Mouse (Mus musculus) neural tube, embryonic 14.5 days (tissue): ENCODE measurements around the gene Ccdc141. TPM values are rescaled to one million over a fixed set of nuclear protein-coding genes. Genes with fewer than 3 reads are reported as not detected.

Source experiments
- ATAC-seq: fragments of 200-750 bp; cut with Nextera tagmentation; 2 replicates; pipeline ENCODE4 v1.8.0; 2017; ENCODE audit warnings: low read depth, mild to moderate bottlenecking, moderate TSS enrichment, moderate library complexity
- H3K27ac ChIP-seq: fragments of 300-500 bp; sonication (generic); 2 replicates; pipeline ENCODE4 v1.5.1; 2014; ENCODE audit warnings: low read depth, mild to moderate bottlenecking, control low read depth, low read length, moderate library complexity, mixed read lengths
- H3K27me3 ChIP-seq: fragments of 300-500 bp; sonication (generic); 2 replicates; pipeline ENCODE4 v1.6.1; 2014; ENCODE audit warnings: low read length; ENCODE audit not compliant: control insufficient read depth, insufficient read depth
- H3K36me3 ChIP-seq: fragments of 300-500 bp; sonication (generic); 2 replicates; pipeline ENCODE4 v1.6.1; 2014; ENCODE audit warnings: low read length, mixed read lengths; ENCODE audit not compliant: control insufficient read depth, insufficient read depth
- H3K4me1 ChIP-seq: fragments of 300-500 bp; sonication (generic); 2 replicates; pipeline ENCODE4 v1.6.1; 2014; ENCODE audit warnings: low read length; ENCODE audit not compliant: control insufficient read depth, insufficient read depth
- H3K4me2 ChIP-seq: fragments of 300-500 bp; sonication (generic); 2 replicates; pipeline ENCODE4 v1.6.1; 2014; ENCODE audit warnings: mild to moderate bottlenecking, low read depth, low read length, control low read depth
- H3K4me3 ChIP-seq: fragments of 300-500 bp; sonication (generic); 2 replicates; pipeline ENCODE4 v1.5.1; 2014; ENCODE audit warnings: low read depth, low read length, control low read depth, mixed read lengths
- H3K9ac ChIP-seq: fragments of 300-500 bp; sonication (generic); replicated peaks from 2 replicates; pipeline ENCODE4 v1.6.1; 2014; ENCODE audit warnings: low read depth, mild to moderate bottlenecking, control low read depth, low read length, mixed read lengths
- H3K9me3 ChIP-seq: fragments of 300-500 bp; sonication (generic); 2 replicates; pipeline ENCODE4 v1.6.1; 2016; ENCODE audit warnings: low read length; ENCODE audit not compliant: control insufficient read depth
- WGBS: fragments of 180-500 bp; shearing (Covaris S2); extraction: QIAGEN DNeasy Blood & Tissue Kit; methylation state at CpG from one replicate; pipeline ENCODE4 v1.1.7; 2014; 5-methylcytosine and 5-hydroxymethylcytosine counted together
- polyA plus RNA-seq: library from polyadenylated mRNA; unstranded; fragments of >200 nt; fragmentation: Nextera tagmentation; extraction: Ambion mirVana; gene quantifications from 2 replicates; pipeline ENCODE4 v1.2.1, GENCODE M21; 2014

Ccdc141 gene
- polyA plus RNA-seq, 1 experiment from 2014 or later, result 5.7 TPM

GRCm38 (mm10) chr2:77138879-77139278 is 31.6 kb downstream of the Ccdc141 start:
- Histone ChIP-seq H3K4me1 (no peaks in the 10 kb centered on the region), H3K4me3 (no peak overlapping the region), H3K4me2 (no peak overlapping the region), H3K27ac (no peak overlapping the region), H3K9ac (no peak overlapping the region), H3K27me3 (no peaks in the 10 kb centered on the region), H3K9me3 (no peaks in the 10 kb centered on the region), H3K36me3 (no peaks in the 10 kb centered on the region)
- WGBS, result 90% methylated on average over 6 of the region's 6 CpGs
- no peak for ATAC-seq

GRCm38 (mm10) chr2:77134906-77135305 is 35.5 kb downstream of the Ccdc141 start:
- Histone ChIP-seq H3K4me3 (no peak overlapping the region), H3K9me3 (no peaks in the 10 kb centered on the region), H3K27ac (no peak overlapping the region), H3K4me2 (no peak overlapping the region), H3K4me1 (no peaks in the 10 kb centered on the region), H3K27me3 (no peaks in the 10 kb centered on the region), H3K9ac (no peak overlapping the region), H3K36me3 (no peaks in the 10 kb centered on the region)
- no peak for ATAC-seq
- 23% methylated on average over 1 of the region's 1 CpGs for WGBS

GRCm38 (mm10) chr2:77133407-77133806 is 37.0 kb downstream of the Ccdc141 start:
- H3K4me2 ChIP-seq, result no peak overlapping the region
- no peak for ATAC-seq
- H3K27me3 ChIP-seq, result no peaks in the 10 kb centered on the region
- H3K9me3 ChIP-seq, result no peaks in the 10 kb centered on the region
- no peak overlapping the region for H3K9ac ChIP-seq
- WGBS, result 92% methylated on average over 1 of the region's 1 CpGs
- no peaks in the 10 kb centered on the region for H3K4me1 ChIP-seq
- H3K27ac ChIP-seq, result no peak overlapping the region
- no peak overlapping the region for H3K4me3 ChIP-seq
- H3K36me3 ChIP-seq, result no peaks in the 10 kb centered on the region

GRCm38 (mm10) chr2:77126939-77127338 is 43.5 kb downstream of the Ccdc141 start:
- no peaks in the 10 kb centered on the region for H3K27me3 ChIP-seq
- no peaks in the 10 kb centered on the region for H3K36me3 ChIP-seq
- 89% methylated on average over 1 of the region's 1 CpGs for WGBS
- no peak overlapping the region for H3K4me2 ChIP-seq
- no peaks in the 10 kb centered on the region for H3K9me3 ChIP-seq
- H3K4me1 ChIP-seq, result no peaks in the 10 kb centered on the region
- no peak overlapping the region for H3K27ac ChIP-seq
- no peak for ATAC-seq
- no peak overlapping the region for H3K9ac ChIP-seq
- no peak overlapping the region for H3K4me3 ChIP-seq

GRCm38 (mm10) chr2:77118102-77118501 is 52.3 kb downstream of the Ccdc141 start:
- H3K27ac ChIP-seq, result no peak overlapping the region
- 61% methylated on average over 6 of the region's 6 CpGs for WGBS
- no peak overlapping the region for H3K4me3 ChIP-seq
- no peak overlapping the region for H3K9ac ChIP-seq
- no peaks in the 10 kb centered on the region for H3K27me3 ChIP-seq
- H3K9me3 ChIP-seq, result no peaks in the 10 kb centered on the region
- ATAC-seq, result no peak
- no peak overlapping the region for H3K4me2 ChIP-seq
- H3K4me1 ChIP-seq, result no peaks in the 10 kb centered on the region
- H3K36me3 ChIP-seq, result no peaks in the 10 kb centered on the region

GRCm38 (mm10) chr2:77114335-77114734 is 56.1 kb downstream of the Ccdc141 start:
- WGBS, result 77% methylated on average over 2 of the region's 2 CpGs
- Histone ChIP-seq H3K4me2 (no peak overlapping the region), H3K9me3 (no peaks in the 10 kb centered on the region), H3K4me3 (no peak overlapping the region), H3K4me1 (no peaks in the 10 kb centered on the region), H3K27me3 (no peaks in the 10 kb centered on the region), H3K27ac (no peak overlapping the region), H3K36me3 (no peaks in the 10 kb centered on the region), H3K9ac (no peak overlapping the region)
- ATAC-seq, result no peak

- no peak overlapping the region for H3K27ac ChIP-seq
- no peaks in the 10 kb centered on the region for H3K36me3 ChIP-seq
- H3K4me1 ChIP-seq, result no peaks in the 10 kb centered on the region
- H3K9ac ChIP-seq, result no peak overlapping the region
- ATAC-seq, result no peak
- 88% methylated on average over 8 of the region's 8 CpGs for WGBS
- no peaks in the 10 kb centered on the region for H3K27me3 ChIP-seq
- H3K4me2 ChIP-seq, result no peak overlapping the region
- no peaks in the 10 kb centered on the region for H3K9me3 ChIP-seq
- H3K4me3 ChIP-seq, result no peak overlapping the region
Observed at GRCm38 (mm10) chr2:77113867-77114266, 56.6 kb downstream of the Ccdc141 start.

- Histone ChIP-seq H3K4me1 (no peaks in the 10 kb centered on the region), H3K27ac (no peak overlapping the region), H3K9ac (no peak overlapping the region), H3K36me3 (no peaks in the 10 kb centered on the region), H3K4me2 (no peak overlapping the region), H3K27me3 (no peaks in the 10 kb centered on the region), H3K9me3 (no peaks in the 10 kb centered on the region), H3K4me3 (no peak overlapping the region)
- WGBS, result 95% methylated on average over 5 of the region's 5 CpGs
- ATAC-seq, result no peak
Observed at GRCm38 (mm10) chr2:77113026-77113425, 57.4 kb downstream of the Ccdc141 start.

GRCm38 (mm10) chr2:77111095-77111494 is 59.3 kb downstream of the Ccdc141 start:
- no peaks in the 10 kb centered on the region for H3K4me1 ChIP-seq
- no peaks in the 10 kb centered on the region for H3K27me3 ChIP-seq
- no peak overlapping the region for H3K27ac ChIP-seq
- no peak overlapping the region for H3K4me3 ChIP-seq
- no peak overlapping the region for H3K4me2 ChIP-seq
- WGBS, result 95% methylated on average over 2 of the region's 2 CpGs
- no peak for ATAC-seq
- H3K9me3 ChIP-seq, result no peaks in the 10 kb centered on the region
- no peak overlapping the region for H3K9ac ChIP-seq
- H3K36me3 ChIP-seq, result no peaks in the 10 kb centered on the region

- Histone ChIP-seq H3K27me3 (no peaks in the 10 kb centered on the region), H3K9me3 (no peaks in the 10 kb centered on the region), H3K27ac (no peak overlapping the region), H3K4me2 (no peak overlapping the region), H3K4me3 (no peak overlapping the region), H3K9ac (no peak overlapping the region), H3K4me1 (no peaks in the 10 kb centered on the region), H3K36me3 (no peaks in the 10 kb centered on the region)
- WGBS, result 82% methylated on average over 4 of the region's 4 CpGs
- ATAC-seq, result no peak
Observed at GRCm38 (mm10) chr2:77110365-77110764, 60.1 kb downstream of the Ccdc141 start.
